17 mouse cellular contexts compared by ENCODE assay signal in the genomic region with DNA sequence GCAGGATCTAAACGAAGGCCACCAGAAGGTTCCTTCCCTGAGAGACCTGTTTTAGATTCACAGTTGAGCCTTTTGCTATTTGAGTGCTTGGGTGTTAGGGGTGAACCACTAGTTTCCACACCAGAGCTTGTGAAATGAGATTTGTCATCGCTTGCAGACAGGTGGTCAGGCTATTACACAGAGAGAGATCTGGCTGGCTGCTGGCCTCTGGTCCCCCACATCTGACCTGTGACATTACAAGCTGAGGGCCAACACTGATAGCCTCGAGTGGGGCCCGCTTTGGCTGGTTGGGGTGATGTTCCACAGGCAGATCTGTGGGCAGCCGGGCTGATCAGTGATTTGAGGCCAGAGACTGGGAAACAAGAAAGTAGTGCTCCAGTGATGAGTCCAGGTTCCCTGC. TPM values are rescaled to one million over a fixed set of nuclear protein-coding genes. Genes with fewer than 3 reads are reported as not detected.
A peak's percentile ranks its signal among the peaks of the same experiment; 100 is the strongest.
DNase-seq lines count a peak whose midpoint lies in the region; TF ChIP-seq lines count a peak whose summit lies in the region.
"Had no signal": no experiment of that assay in that cellular context is flagged by ENCODE, and none has a peak within 500 bp of the region (broad histone marks: within the 10 kb centered on the region; RNA-seq: fewer than 3 reads in every experiment).

No protein-coding gene starts in this region.

- peaks cover 23 to 48% of the 10 kb centered on the region in 2 experiments for H3K36me3 ChIP-seq in MEL (ENCODE audit: control insufficient read depth in 1 of 2, insufficient read depth in 2 of 2, low read length in 2 of 2)
- H3K36me3 ChIP-seq: forebrain, embryonic 12.5 days; hindbrain, embryonic 10.5 days; midbrain, embryonic 15.5 days; neural tube, embryonic 15.5 days had no signal

- TF ChIP-seq EP300 in MEL (IDR thresholded peaks at IDR 0.05; ENCODE audit: low read depth in 1 of 2, low read length in 2 of 2), result no peak

- no peak overlapping the region for H3K27ac ChIP-seq in MEL (ENCODE audit: control insufficient read depth, low read depth, low read length)
- H3K27ac ChIP-seq: forebrain, embryonic 12.5 days; hindbrain, embryonic 10.5 days; hindbrain, postnatal 0 days; midbrain, embryonic 15.5 days; neural tube, embryonic 15.5 days had no signal

- no peaks in the 10 kb centered on the region for H3K27me3 ChIP-seq in MEL (ENCODE audit: control insufficient read depth in 1 of 2, insufficient read depth in 2 of 2, low read length in 2 of 2)
- H3K27me3 ChIP-seq: forebrain, embryonic 12.5 days; megakaryocyte, embryonic 14.5 days; midbrain, embryonic 15.5 days; neural tube, embryonic 15.5 days had no signal

- H3K9me3 ChIP-seq in MEL (replicated peaks; ENCODE audit: insufficient read depth, low read length), result no peaks in the 10 kb centered on the region
- H3K9me3 ChIP-seq: forebrain, embryonic 12.5 days; hindbrain, embryonic 10.5 days; megakaryocyte, embryonic 14.5 days; midbrain, embryonic 15.5 days; neural tube, embryonic 15.5 days had no signal

- H3K9ac ChIP-seq in MEL (ENCODE audit: control insufficient read depth, low read depth, low read length, poor library complexity, severe bottlenecking), result no peak overlapping the region
- H3K9ac ChIP-seq: forebrain, embryonic 12.5 days; midbrain, embryonic 15.5 days; neural tube, embryonic 15.5 days had no signal

- 75% methylated on average over 5 of the region's 5 CpGs for WGBS in lung, adult 2 months

- peak; percentile 33 for DNase-seq in adrenal gland, postnatal 14 days
- no peak for DNase-seq in adrenal gland, postnatal 10 days
- DNase-seq in lung, adult 18-20 months, result peak; percentile 25 to 28
- DNase-seq in lung, adult 2 months, result no peak
- no peak for DNase-seq in MEL (ENCODE audit: low read depth, low spot score)
- DNase-seq in lung, postnatal 4 days, result peak; percentile 47 to 49
- DNase-seq in layer of hippocampus, adult 18-20 months (ENCODE audit: low spot score in 2 of 2), result no peak
- DNase-seq in urinary bladder, postnatal 14 days (ENCODE audit: low spot score), result no peak
- DNase-seq: cerebellum, adult 18-20 months; right cerebral cortex, postnatal 25 days; thymus, adult 2 months had no signal

- TF ChIP-seq POLR2A in lung, adult 2 months (IDR thresholded peaks at IDR 0.05; ENCODE audit: borderline replicate concordance, extremely low read depth, low read depth, low read length), result no peak
- no peak for TF ChIP-seq POLR2A in MEL (IDR thresholded peaks at IDR 0.05; ENCODE audit: control insufficient read depth in 1 of 2, insufficient read depth in 1 of 2, low read depth in 1 of 2, low read length in 2 of 2, poor library complexity in 1 of 2)

- no peak for TF ChIP-seq CTCF in lung, adult 2 months (IDR thresholded peaks at IDR 0.05; ENCODE audit: insufficient read depth, low read length)
- TF ChIP-seq CTCF in MEL (IDR thresholded peaks at IDR 0.05 in 2 of 3, conservative IDR thresholded peaks at IDR 0.05 in 1 of 3; ENCODE audit: control insufficient read depth in 1 of 3, insufficient read depth in 1 of 3, low read depth in 2 of 3, low read length in 3 of 3, poor library complexity in 1 of 3, severe bottlenecking in 1 of 3), result no peak

- H3K79me2 ChIP-seq in MEL (ENCODE audit: control insufficient read depth, insufficient read depth, low read length, poor library complexity), result peaks cover 6% of the 10 kb centered on the region

- no peak overlapping the region for H3K4me3 ChIP-seq in lung, adult 2 months (replicated peaks; ENCODE audit: extremely low read depth, low read depth, low read length)
- H3K4me3 ChIP-seq in MEL (ENCODE audit: control insufficient read depth in 1 of 2, insufficient read depth in 1 of 2, low read depth in 2 of 2, low read length in 2 of 2), result no peak overlapping the region
- H3K4me3 ChIP-seq: forebrain, embryonic 12.5 days; hindbrain, embryonic 10.5 days; midbrain, embryonic 15.5 days; neural tube, embryonic 15.5 days had no signal

- no peak for TF ChIP-seq RAD21 in MEL (IDR thresholded peaks at IDR 0.05; ENCODE audit: low read depth, low read length)

- H3K4me1 ChIP-seq in lung, adult 2 months (ENCODE audit: control insufficient read depth, insufficient read depth, low read length), result peaks cover 9% of the 10 kb centered on the region
- peaks cover 14 to 18% of the 10 kb centered on the region in 2 experiments for H3K4me1 ChIP-seq in MEL (ENCODE audit: control insufficient read depth in 1 of 2, insufficient read depth in 2 of 2, low read length in 2 of 2)
- H3K4me1 ChIP-seq: forebrain, embryonic 12.5 days; hindbrain, embryonic 10.5 days; midbrain, embryonic 15.5 days had no signal

TF ChIP-seq in MEL, 35 proteins besides CTCF, POLR2A, EP300 and RAD21:
- 0 out of 2 replicates have a peak, but pooled peaks have one; percentile 24 for TF ChIP-seq POLR2AphosphoS2 (IDR thresholded peaks at IDR 0.05; ENCODE audit: low read length)
- no peak for TF ChIP-seq ZNF384 (IDR thresholded peaks at IDR 0.05; ENCODE audit: low read depth, low read length)

RNA-seq across cellular contexts. Expression of gene Fam133b, which starts 51.8 kb away (rescaled TPM):
- total RNA-seq in adrenal gland, postnatal 14 days (2021), result 30.1 and 32.0 TPM in 2 replicates
- total RNA-seq in adrenal gland, postnatal 10 days (2021), result 10 to 100 TPM; 25.3 to 34.4 TPM
- 4.7 and 6.4 TPM in 2 replicates for polyA plus RNA-seq in lung, adult 2 months (2012; rRNA removed)
- 36.2 and 39.4 TPM in 2 replicates for total RNA-seq in MEL (2012; rRNA removed)
- polyA plus RNA-seq in MEL (2012; ENCODE audit: insufficient read depth in 1 of 2, insufficient read length in 2 of 2, low read depth in 1 of 2, low replicate concordance in 2 of 2, missing spikeins in 1 of 2), result 10 to 100 TPM in 1 of 2 experiments, not detected in 1; 56.0 TPM
- total RNA-seq in layer of hippocampus, adult 18-20 months (2021), result 10 to 100 TPM; 42.9 to 44.1 TPM

Comparison
In these comparisons a context has a peak if more than half of its experiments do, and no peak if none do; other contexts are left out.
1. DNase-seq: peak in adrenal gland, postnatal 14 days (single experiment), lung, adult 18-20 months (2 of 2) and lung, postnatal 4 days (2 of 2); none in adrenal gland, postnatal 10 days (single experiment), lung, adult 2 months (single experiment), MEL (single experiment), layer of hippocampus, adult 18-20 months (0 of 2) and urinary bladder, postnatal 14 days (single experiment).